Mouse (Mus musculus) MEL (cell line): ENCODE data around the gene Mchr1.

Experiments
- CHD2 ChIP-seq: IDR thresholded peaks from 2 replicates; pipeline ENCODE4 v1.6.1; 2011; ENCODE audit warnings: low read length, improper control_type of control experiment
- CTCF ChIP-seq, 3 experiments: IDR thresholded peaks in 2 of 3; conservative IDR thresholded peaks in 1 of 3; 2 replicates each; pipeline ENCODE4 v1.5.1; 2011 to 2012; ENCODE audit warnings: low read length in 3 of 3, low read depth in 2 of 3, mild to moderate bottlenecking in 2 of 3, improper control_type of control experiment in 1 of 3, inconsistent platforms in 1 of 3, mixed read lengths in 1 of 3, moderate library complexity in 1 of 3; ENCODE audit not compliant: control insufficient read depth in 1 of 3, insufficient read depth in 1 of 3, poor library complexity in 1 of 3, severe bottlenecking in 1 of 3
- E2F4 ChIP-seq: IDR thresholded peaks from 2 replicates; pipeline ENCODE4 v1.6.1; 2011; ENCODE audit warnings: low read depth, low read length, improper control_type of control experiment, borderline replicate concordance
- EP300 ChIP-seq, 2 experiments: IDR thresholded peaks; 2 replicates each; pipeline ENCODE4 v1.6.1; 2011; ENCODE audit warnings: improper control_type of control experiment in 2 of 2, low read length in 2 of 2, low read depth in 1 of 2, mild to moderate bottlenecking in 1 of 2
- GABPA ChIP-seq: IDR thresholded peaks from 2 replicates; pipeline ENCODE4 v1.6.1; 2012; ENCODE audit warnings: low read depth, mild to moderate bottlenecking, inconsistent platforms, low read length, improper control_type of control experiment, moderate library complexity
- GATA1 ChIP-seq: IDR thresholded peaks from 2 replicates; pipeline ENCODE4 v1.6.1; 2011; ENCODE audit warnings: low read depth, low read length, improper control_type of control experiment
- KAT2A ChIP-seq: conservative IDR thresholded peaks from 2 replicates; pipeline ENCODE4 v1.6.1; 2012; ENCODE audit warnings: low read depth, low read length, improper control_type of control experiment, inconsistent platforms
- MAX ChIP-seq: IDR thresholded peaks from 2 replicates; pipeline ENCODE4 v1.6.1; 2011; ENCODE audit warnings: low read length, improper control_type of control experiment
- POLR2A ChIP-seq, 2 experiments: IDR thresholded peaks; 2 replicates each; pipeline ENCODE4 v1.6.1; 2011 to 2012; ENCODE audit warnings: low read length in 2 of 2, mild to moderate bottlenecking in 2 of 2, control low read depth in 1 of 2, improper control_type of control experiment in 1 of 2, low read depth in 1 of 2, moderate library complexity in 1 of 2; ENCODE audit not compliant: control insufficient read depth in 1 of 2, insufficient read depth in 1 of 2, poor library complexity in 1 of 2
- TCF12 ChIP-seq: IDR thresholded peaks from 2 replicates; pipeline ENCODE4 v1.6.1; 2014; ENCODE audit warnings: low read depth, mild to moderate bottlenecking, inconsistent platforms, low read length, improper control_type of control experiment, moderate library complexity
- ZC3H11A ChIP-seq: IDR thresholded peaks from 2 replicates; pipeline ENCODE4 v1.6.1; 2012; ENCODE audit warnings: low read depth, mild to moderate bottlenecking, inconsistent platforms, low read length, improper control_type of control experiment
- ZNF384 ChIP-seq: IDR thresholded peaks from 2 replicates; pipeline ENCODE4 v1.6.1; 2012; ENCODE audit warnings: low read depth, mild to moderate bottlenecking, inconsistent platforms, low read length, improper control_type of control experiment

- no peak for TF ChIP-seq CHD2
- TF ChIP-seq ZC3H11A = no peak
- TF ChIP-seq ZNF384 = no peak
- no peak for TF ChIP-seq GABPA
- no peak for TF ChIP-seq EP300 (IDR thresholded peaks at IDR 0.05; ENCODE audit: low read depth in 1 of 2, low read length in 2 of 2)
- TF ChIP-seq E2F4 = no peak
- no peak for TF ChIP-seq KAT2A
- no peak for TF ChIP-seq GATA1
- TF ChIP-seq MAX = no peak
- TF ChIP-seq CTCF (IDR thresholded peaks at IDR 0.05 in 2 of 3, conservative IDR thresholded peaks at IDR 0.05 in 1 of 3; ENCODE audit: control insufficient read depth in 1 of 3, insufficient read depth in 1 of 3, low read depth in 2 of 3, low read length in 3 of 3, poor library complexity in 1 of 3, severe bottlenecking in 1 of 3) = no peak
- TF ChIP-seq TCF12 = no peak
- no peak for TF ChIP-seq POLR2A (IDR thresholded peaks at IDR 0.05; ENCODE audit: control insufficient read depth in 1 of 2, insufficient read depth in 1 of 2, low read depth in 1 of 2, low read length in 2 of 2, poor library complexity in 1 of 2)
These were observed 12.5 kb downstream of the Mchr1 start for GRCm38 (mm10) chr15:81247583-81248340.
